Comparison of ENCODE assay signal across 7 mouse cellular contexts in genomic region chr7:117380418-117381187, GRCm38 (mm10). TPM values are rescaled to one million over a fixed set of nuclear protein-coding genes. Genes with fewer than 3 reads are reported as not detected.
DNase-seq lines count a peak whose midpoint lies in the region; ATAC-seq and TF ChIP-seq lines count a peak whose summit lies in the region.

Gene Xylt1, plus strand, starts transcription at chr7:117380979.

- H3K4me2 ChIP-seq in embryonic facial prominence, embryonic 13.5 days, result peak within 1 kb of the TSS; percentile 87
- H3K4me2 ChIP-seq in kidney, embryonic 14.5 days (replicated peaks; ENCODE audit: low read depth, low read length), result peak within 1 kb of the TSS; percentile 92

- H3K4me3 ChIP-seq in embryonic facial prominence, embryonic 13.5 days, result peak within 1 kb of the TSS; percentile 79
- H3K4me3 ChIP-seq in heart, embryonic 10.5 days, result peak within 1 kb of the TSS; percentile 91
- peak within 1 kb of the TSS; percentile 82 for H3K4me3 ChIP-seq in kidney, embryonic 14.5 days (ENCODE audit: low read length)
- H3K4me3 ChIP-seq in liver, adult 2 months (ENCODE audit: insufficient read depth, low read depth, low read length), result peak within 1 kb of the TSS; percentile 69

- no peaks in the 10 kb centered on the region for H3K79me2 ChIP-seq in liver, adult 2 months (ENCODE audit: control insufficient read depth, insufficient read depth, low read length)

- peak within 1 kb of the TSS; percentile 83 for H3K27ac ChIP-seq in embryonic facial prominence, embryonic 13.5 days
- H3K27ac ChIP-seq in heart, embryonic 10.5 days, result peak within 1 kb of the TSS; percentile 92
- peak within 1 kb of the TSS; percentile 56 for H3K27ac ChIP-seq in kidney, embryonic 14.5 days (ENCODE audit: low read depth, low read length)
- H3K27ac ChIP-seq in liver, adult 2 months (replicated peaks; ENCODE audit: insufficient read depth, low read depth, low read length), result no peak within 1 kb of the TSS

- TF ChIP-seq CTCF in liver, adult 2 months (IDR thresholded peaks at IDR 0.05; ENCODE audit: low read depth, low read length), result no peak

- DNase-seq in adrenal gland, postnatal 36 days, result peak; percentile 92 to 93
- peak; percentile 83 for DNase-seq in heart, embryonic 10.5 days (ENCODE audit: low spot score)
- DNase-seq in liver, adult 2 months (ENCODE audit: extremely low read depth, low read depth, low spot score), result no peak
- DNase-seq in monocyte, adult 2 months (ENCODE audit: low read depth in 1 of 2, low spot score in 2 of 2), result peak; percentile 42 to 66
- peak; percentile 56 to 60 for DNase-seq in spleen, postnatal 14 days (ENCODE audit: low spot score in 2 of 2)

- H3K27me3 ChIP-seq in embryonic facial prominence, embryonic 13.5 days, result peaks cover 39% of the 10 kb centered on the region
- no peaks in the 10 kb centered on the region for H3K27me3 ChIP-seq in heart, embryonic 10.5 days (ENCODE audit: insufficient read depth, poor library complexity, severe bottlenecking)
- no peaks in the 10 kb centered on the region for H3K27me3 ChIP-seq in kidney, embryonic 14.5 days (ENCODE audit: control insufficient read depth, insufficient read depth, low read length)
- H3K27me3 ChIP-seq in liver, adult 2 months (ENCODE audit: control insufficient read depth, insufficient read depth, low read length), result peaks cover 15% of the 10 kb centered on the region

- peak within 1 kb of the TSS; percentile 84 for H3K9ac ChIP-seq in embryonic facial prominence, embryonic 13.5 days
- H3K9ac ChIP-seq in kidney, embryonic 14.5 days (ENCODE audit: low read depth, low read length), result peak within 1 kb of the TSS; percentile 79
- peak within 1 kb of the TSS; percentile 51 for H3K9ac ChIP-seq in liver, adult 2 months (ENCODE audit: low read depth, low read length)

- peaks cover 20% of the 10 kb centered on the region for H3K4me1 ChIP-seq in embryonic facial prominence, embryonic 13.5 days
- H3K4me1 ChIP-seq in heart, embryonic 10.5 days, result peaks cover 38% of the 10 kb centered on the region
- H3K4me1 ChIP-seq in kidney, embryonic 14.5 days (ENCODE audit: control insufficient read depth, insufficient read depth, low read length), result peaks cover 13% of the 10 kb centered on the region
- no peaks in the 10 kb centered on the region for H3K4me1 ChIP-seq in liver, adult 2 months (ENCODE audit: control insufficient read depth, insufficient read depth, low read length)

- no peak for TF ChIP-seq POLR2A in liver, adult 2 months (IDR thresholded peaks at IDR 0.05; ENCODE audit: extremely low read depth, insufficient read depth, low read length)

- WGBS in embryonic facial prominence, embryonic 13.5 days, result under 1% methylated on average over 57 of the region's 69 CpGs
- WGBS in heart, embryonic 10.5 days, result under 1% methylated on average over 60 of the region's 69 CpGs
- under 1% methylated on average over 35 of the region's 69 CpGs for WGBS in kidney, embryonic 14.5 days
- WGBS in liver, adult 2 months, result under 1% methylated on average over 46 of the region's 69 CpGs

- no peaks in the 10 kb centered on the region for H3K9me3 ChIP-seq in embryonic facial prominence, embryonic 13.5 days
- H3K9me3 ChIP-seq in heart, embryonic 10.5 days, result no peaks in the 10 kb centered on the region
- no peaks in the 10 kb centered on the region for H3K9me3 ChIP-seq in kidney, embryonic 14.5 days (ENCODE audit: control insufficient read depth, low read length)

- peak; percentile 80 for ATAC-seq in embryonic facial prominence, embryonic 13.5 days (ENCODE audit: insufficient number of reproducible peaks, insufficient read depth, low FRiP score, low TSS enrichment, low read depth)
- peak; percentile 86 for ATAC-seq in kidney, embryonic 14.5 days (ENCODE audit: low FRiP score, low TSS enrichment)

- no peaks in the 10 kb centered on the region for H3K36me3 ChIP-seq in embryonic facial prominence, embryonic 13.5 days
- H3K36me3 ChIP-seq in heart, embryonic 10.5 days, result no peaks in the 10 kb centered on the region
- H3K36me3 ChIP-seq in kidney, embryonic 14.5 days (ENCODE audit: control insufficient read depth, insufficient read depth, low read length), result no peaks in the 10 kb centered on the region
- H3K36me3 ChIP-seq in liver, adult 2 months (ENCODE audit: control insufficient read depth, insufficient read depth, low read length), result no peaks in the 10 kb centered on the region

RNA-seq across cellular contexts. Expression of gene Xylt1, which starts in this region (rescaled TPM):
- 1 to 10 TPM; 4.9 to 8.2 TPM for total RNA-seq in adrenal gland, postnatal 36 days (2021)
- polyA plus RNA-seq in embryonic facial prominence, embryonic 13.5 days (2015; fragmentation: Nextera tagmentation; extraction: Ambion mirVana), result 2.5 and 3.9 TPM in 2 replicates
- polyA plus RNA-seq in heart, embryonic 10.5 days (2016; fragmentation: Nextera tagmentation; extraction: Ambion mirVana), result 1.2 and 1.8 TPM in 2 replicates
- polyA plus RNA-seq in kidney, embryonic 14.5 days (2014; fragmentation: Nextera tagmentation; extraction: Ambion mirVana), result 3.7 and 4.6 TPM in 2 replicates
- 0.07 and 0.09 TPM in 2 replicates for total RNA-seq in liver, adult 2 months (2014; rRNA removed)
- 0.11 and 0.18 TPM in 2 replicates for polyA plus RNA-seq in liver, adult 2 months (2012; rRNA removed)
